Mouse (Mus musculus): ENCODE measurements at regions not wholly inside any gene's neighbourhood (a gene's known extent, or its start where the extent isn't known, plus 50 kb on each side); places are given as distances from the start of the nearest gene placed in this dataset.

DNA sequence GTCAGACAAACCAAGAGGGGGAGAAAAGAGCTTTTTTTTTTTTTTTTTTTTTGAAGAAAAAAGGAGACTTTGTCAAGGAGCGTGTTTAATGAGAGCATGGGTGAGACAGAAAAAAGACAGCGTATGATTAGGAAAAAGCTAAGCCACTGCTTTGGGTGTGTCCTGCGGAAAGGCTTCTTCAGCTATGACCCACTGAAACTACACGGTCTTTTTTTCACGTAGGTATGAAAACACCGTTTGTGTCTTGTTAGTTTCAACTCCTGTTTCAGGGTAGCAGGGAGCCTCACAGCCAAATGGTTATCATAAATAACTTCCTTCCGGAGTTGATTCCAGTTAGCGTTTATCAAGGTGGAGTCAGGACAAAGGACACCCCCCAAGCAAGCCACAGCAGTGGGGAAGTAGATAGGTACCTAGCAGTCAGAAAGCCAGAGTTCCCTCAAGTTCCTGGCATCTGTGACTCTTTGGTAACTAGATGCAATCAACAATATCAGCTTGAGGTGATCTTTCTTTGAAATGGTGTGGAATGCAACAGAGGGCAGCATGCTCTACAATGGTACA is 143.2 kb upstream of the Tent5a start:
- Histone ChIP-seq H3K27me3 (no peaks in the 10 kb centered on the region), H3K4me1 (no peaks in the 10 kb centered on the region), H3K27ac (replicated peaks) (no peak overlapping the region), H3K4me3 (no peak overlapping the region), H3K36me3 (no peaks in the 10 kb centered on the region), H3K9ac (replicated peaks) (no peak overlapping the region), H3K9me3 (no peaks in the 10 kb centered on the region), H3K4me2 (replicated peaks) (no peak overlapping the region)
- no peak for ATAC-seq (replicated peaks)
- WGBS: 88% methylated on average over 8 of the region's 8 CpGs

DNA sequence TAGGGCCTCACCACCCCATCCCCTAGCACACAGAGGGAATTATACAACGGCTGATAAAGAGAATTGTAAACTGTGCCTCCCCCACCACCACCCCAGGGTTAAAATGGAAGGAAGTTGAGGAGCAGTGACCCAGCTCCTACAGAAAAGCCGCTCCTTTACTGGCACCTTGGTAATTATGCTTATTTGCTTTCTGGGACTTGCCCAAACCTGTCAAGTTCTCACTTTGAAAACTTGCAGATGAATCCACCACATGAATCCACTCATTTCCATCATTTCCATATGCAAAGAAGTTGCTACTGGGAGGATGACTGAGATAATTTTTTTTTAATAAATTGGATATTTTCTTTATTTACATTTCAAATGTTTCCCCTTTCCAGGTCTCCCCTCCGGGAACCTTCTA is 142.1 kb upstream of the Tent5a start:
- Histone ChIP-seq H3K27ac (replicated peaks) (no peak overlapping the region), H3K27me3 (no peaks in the 10 kb centered on the region), H3K4me3 (no peak overlapping the region), H3K4me2 (replicated peaks) (no peak overlapping the region), H3K9me3 (no peaks in the 10 kb centered on the region), H3K4me1 (no peaks in the 10 kb centered on the region), H3K36me3 (no peaks in the 10 kb centered on the region), H3K9ac (replicated peaks) (no peak overlapping the region)
- ATAC-seq (replicated peaks): no peak
- 81% methylated on average over 3 of the region's 3 CpGs for WGBS

DNA sequence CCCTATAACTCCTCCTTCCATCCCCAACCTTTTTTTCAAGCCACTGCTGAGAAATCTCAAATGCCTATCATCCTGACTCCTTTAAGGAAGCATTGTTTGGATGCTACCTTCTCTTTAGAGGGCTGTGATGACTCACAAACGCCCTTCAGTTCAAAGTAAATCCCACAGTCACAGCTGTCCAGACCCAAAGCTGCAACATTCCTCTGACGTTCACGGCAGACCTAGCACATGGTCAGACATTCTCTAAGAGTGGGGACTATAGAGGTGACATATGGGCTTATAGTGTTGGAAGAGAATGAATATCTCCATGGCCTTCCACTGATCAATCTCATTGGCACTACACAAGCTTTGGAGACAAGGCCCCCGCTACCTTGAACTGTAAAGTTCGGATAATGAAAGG is 139.5 kb upstream of the Tent5a start:
- WGBS: 92% methylated on average over 5 of the region's 5 CpGs
- no peak overlapping the region for H3K4me2 ChIP-seq (replicated peaks)
- ATAC-seq (replicated peaks): no peak

DNA sequence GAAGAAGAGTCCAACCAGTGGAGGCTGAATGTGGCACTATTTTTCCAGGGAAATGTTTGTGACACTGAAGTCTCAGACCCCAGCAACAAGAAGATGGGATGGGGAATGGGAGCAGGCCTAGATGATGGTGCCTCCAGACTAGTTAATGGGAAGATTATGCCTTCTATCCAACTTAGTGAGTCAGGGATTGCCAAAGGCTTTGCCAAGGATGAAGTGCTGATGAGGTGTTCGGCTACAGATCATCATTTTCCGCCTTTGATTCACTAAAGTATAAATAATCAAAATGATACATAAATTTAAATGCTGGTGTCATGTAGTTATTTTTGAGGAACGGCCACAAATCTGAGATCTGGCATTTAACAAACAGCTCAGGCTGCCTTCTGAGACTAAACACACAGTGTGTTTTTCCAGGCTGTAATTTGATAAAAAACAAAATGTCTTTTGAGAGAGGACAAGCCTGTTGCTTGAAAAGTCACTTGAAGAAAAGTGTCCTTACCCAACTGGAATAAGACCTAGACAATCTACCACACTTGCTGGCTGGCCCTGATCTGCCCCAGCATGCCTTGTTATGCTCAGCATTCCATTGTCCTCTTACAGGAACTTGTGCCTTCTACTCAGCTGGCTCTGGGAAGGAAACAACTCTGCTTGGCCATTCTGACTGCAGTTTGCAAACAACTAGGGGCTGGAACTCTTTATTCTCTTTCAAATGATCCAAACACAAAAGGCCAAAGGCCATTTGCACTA is 132.1 kb upstream of the Tent5a start:
- Histone ChIP-seq H3K36me3 (no peaks in the 10 kb centered on the region), H3K9ac (replicated peaks) (no peak overlapping the region), H3K4me1 (no peaks in the 10 kb centered on the region), H3K9me3 (no peaks in the 10 kb centered on the region), H3K4me3 (no peak overlapping the region), H3K27ac (replicated peaks) (no peak overlapping the region), H3K4me2 (replicated peaks) (no peak overlapping the region), H3K27me3 (no peaks in the 10 kb centered on the region)
- no peak for ATAC-seq (replicated peaks)
- 93% methylated on average over 3 of the region's 3 CpGs for WGBS

More for the DNA sequence above, 139.5 kb upstream of the Tent5a start:
- Histone ChIP-seq H3K4me1 (no peaks in the 10 kb centered on the region), H3K9ac (replicated peaks) (no peak overlapping the region), H3K36me3 (no peaks in the 10 kb centered on the region), H3K4me3 (no peak overlapping the region), H3K27ac (replicated peaks) (no peak overlapping the region), H3K9me3 (no peaks in the 10 kb centered on the region), H3K27me3 (no peaks in the 10 kb centered on the region)

DNA sequence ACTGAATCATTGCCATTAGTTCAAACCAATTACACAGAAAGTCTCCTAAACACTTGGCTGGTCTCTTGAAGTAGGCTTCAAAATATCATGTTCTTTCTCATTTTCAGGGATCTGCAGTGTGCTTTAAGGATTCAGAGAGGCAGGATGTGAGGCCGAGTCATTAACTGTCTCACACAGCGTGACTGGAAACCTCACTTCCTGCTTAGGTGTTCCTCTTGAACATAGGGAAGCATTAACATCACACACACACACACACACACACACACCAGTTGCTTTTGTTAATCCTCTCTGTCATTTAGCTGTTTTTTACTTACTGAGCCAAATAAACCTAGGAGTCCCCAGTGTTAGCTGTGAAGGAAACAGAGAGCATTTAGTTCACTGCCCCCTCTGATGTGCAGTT is 131.2 kb upstream of the Tent5a start:
- no peaks in the 10 kb centered on the region for H3K27me3 ChIP-seq
- H3K4me2 ChIP-seq (replicated peaks): no peak overlapping the region
- 91% methylated on average over 2 of the region's 2 CpGs for WGBS
- no peak overlapping the region for H3K27ac ChIP-seq (replicated peaks)
- no peaks in the 10 kb centered on the region for H3K9me3 ChIP-seq
- ATAC-seq (replicated peaks): no peak
- H3K4me3 ChIP-seq: no peak overlapping the region
- no peaks in the 10 kb centered on the region for H3K36me3 ChIP-seq
- H3K9ac ChIP-seq (replicated peaks): no peak overlapping the region
- no peaks in the 10 kb centered on the region for H3K4me1 ChIP-seq

DNA sequence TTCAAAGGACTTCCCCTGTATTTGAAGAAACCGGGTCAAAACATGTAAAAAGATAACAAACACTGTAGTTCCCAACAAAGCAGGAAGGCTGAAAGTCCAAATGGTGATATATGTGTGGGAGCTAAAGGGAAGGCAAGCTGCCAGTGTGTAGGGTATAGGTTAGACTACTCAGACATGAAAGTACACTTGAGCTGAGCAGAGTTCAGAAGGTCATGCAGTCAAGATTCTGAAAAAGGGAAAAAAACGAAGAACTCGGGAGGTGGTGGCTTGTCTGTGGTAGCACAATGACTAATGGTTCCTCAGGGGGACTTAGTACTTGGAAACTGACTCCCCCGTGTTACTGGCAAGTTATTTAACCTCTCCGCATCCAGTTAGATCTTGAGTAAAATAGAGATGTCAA is 130.3 kb upstream of the Tent5a start:
- no peak overlapping the region for H3K27ac ChIP-seq (replicated peaks)
- H3K4me2 ChIP-seq (replicated peaks): no peak overlapping the region
- H3K4me3 ChIP-seq: no peak overlapping the region
- no peaks in the 10 kb centered on the region for H3K36me3 ChIP-seq
- H3K9ac ChIP-seq (replicated peaks): no peak overlapping the region
- H3K27me3 ChIP-seq: no peaks in the 10 kb centered on the region
- ATAC-seq (replicated peaks): no peak
- H3K9me3 ChIP-seq: no peaks in the 10 kb centered on the region
- H3K4me1 ChIP-seq: no peaks in the 10 kb centered on the region
- WGBS: 81% methylated on average over 5 of the region's 5 CpGs

DNA sequence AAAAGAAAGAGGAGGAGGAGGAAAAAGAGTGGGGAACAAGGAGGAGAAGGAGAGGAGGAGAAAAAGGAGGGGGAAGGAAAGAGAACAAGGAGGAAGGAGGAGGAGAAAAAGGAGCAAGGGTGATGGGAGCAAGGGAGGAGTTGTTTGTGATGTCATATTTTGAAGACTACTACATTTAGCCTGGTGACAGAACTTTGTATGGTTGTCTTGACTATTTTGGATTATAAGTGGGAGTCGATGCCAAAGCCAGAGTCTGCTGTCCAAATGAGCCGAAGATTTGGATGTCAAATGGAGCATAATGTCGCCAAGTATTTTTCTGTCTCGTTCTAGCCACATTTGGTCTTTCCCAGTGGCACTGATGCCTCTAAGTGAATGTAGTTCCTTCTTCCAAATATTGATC is 128.2 kb upstream of the Tent5a start:
- 87% methylated on average over 4 of the region's 4 CpGs for WGBS
- no peaks in the 10 kb centered on the region for H3K9me3 ChIP-seq
- H3K4me1 ChIP-seq: no peaks in the 10 kb centered on the region
- no peak overlapping the region for H3K27ac ChIP-seq (replicated peaks)
- H3K9ac ChIP-seq (replicated peaks): no peak overlapping the region
- ATAC-seq (replicated peaks): no peak
- H3K36me3 ChIP-seq: no peaks in the 10 kb centered on the region
- no peaks in the 10 kb centered on the region for H3K27me3 ChIP-seq
- no peak overlapping the region for H3K4me3 ChIP-seq
- no peak overlapping the region for H3K4me2 ChIP-seq (replicated peaks)

DNA sequence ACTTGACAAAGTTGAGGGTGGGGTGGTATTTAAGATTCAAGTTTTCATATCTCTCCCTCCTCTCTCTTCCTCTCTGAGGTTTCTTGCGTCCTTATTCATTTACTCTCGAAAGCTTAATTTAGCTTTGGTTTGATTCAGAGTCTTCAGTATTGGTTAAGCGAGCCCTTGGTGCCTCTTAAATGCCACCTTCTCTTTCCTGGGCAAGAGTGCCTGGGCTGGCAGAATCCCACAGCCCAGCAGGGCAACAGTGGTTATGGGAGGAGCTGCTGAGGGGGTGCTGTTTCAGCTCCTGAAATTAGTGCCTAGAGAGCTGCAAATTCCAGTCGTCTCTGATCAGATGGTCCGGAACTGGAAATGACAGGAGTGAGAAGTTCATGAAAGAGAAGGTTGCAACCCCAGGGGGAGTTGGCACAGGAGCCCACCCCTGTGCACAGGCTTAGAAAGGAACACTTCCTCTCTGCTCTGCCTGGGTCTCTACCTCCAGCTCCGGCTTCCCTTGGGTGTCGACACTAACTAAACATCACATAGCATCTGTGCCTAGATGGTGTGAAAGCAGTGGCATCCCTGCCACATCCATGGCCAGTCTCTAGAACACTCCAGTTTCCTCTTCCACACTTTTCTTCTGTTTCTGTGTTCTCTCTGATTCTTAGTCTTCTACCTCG is 125.2 kb upstream of the Tent5a start:
- no peak overlapping the region for H3K9ac ChIP-seq (replicated peaks)
- no peaks in the 10 kb centered on the region for H3K36me3 ChIP-seq
- ATAC-seq (replicated peaks): no peak
- H3K4me1 ChIP-seq: no peaks in the 10 kb centered on the region
- 76% methylated on average over 8 of the region's 8 CpGs for WGBS
- H3K9me3 ChIP-seq: no peaks in the 10 kb centered on the region
- no peak overlapping the region for H3K4me2 ChIP-seq (replicated peaks)
- no peak overlapping the region for H3K27ac ChIP-seq (replicated peaks)
- H3K4me3 ChIP-seq: no peak overlapping the region
- H3K27me3 ChIP-seq: no peaks in the 10 kb centered on the region

DNA sequence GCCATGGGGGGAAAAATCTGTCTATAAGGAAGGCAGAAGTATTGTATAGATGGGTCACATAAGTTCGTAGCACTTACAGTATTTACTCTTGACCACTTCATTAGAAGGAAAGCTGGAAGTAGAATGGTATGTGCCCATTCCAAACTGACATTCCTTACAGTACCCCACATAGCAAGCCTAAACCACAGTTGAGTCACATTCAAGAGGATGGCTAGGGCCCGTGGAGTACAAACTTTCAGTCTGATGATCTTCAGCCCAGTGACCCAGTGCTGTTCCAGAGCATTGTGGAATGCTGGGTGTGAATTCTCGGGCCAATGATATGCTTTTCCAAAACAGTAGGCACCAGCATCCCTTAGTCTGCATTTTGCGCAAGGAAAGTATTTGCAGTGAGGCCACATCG is 124.2 kb upstream of the Tent5a start:
- H3K4me2 ChIP-seq (replicated peaks): no peak overlapping the region
- no peak overlapping the region for H3K4me3 ChIP-seq
- H3K27me3 ChIP-seq: no peaks in the 10 kb centered on the region
- H3K9me3 ChIP-seq: no peaks in the 10 kb centered on the region
- no peaks in the 10 kb centered on the region for H3K36me3 ChIP-seq
- H3K27ac ChIP-seq (replicated peaks): no peak overlapping the region
- 90% methylated on average over 5 of the region's 5 CpGs for WGBS
- no peaks in the 10 kb centered on the region for H3K4me1 ChIP-seq
- no peak overlapping the region for H3K9ac ChIP-seq (replicated peaks)
- ATAC-seq (replicated peaks): no peak

DNA sequence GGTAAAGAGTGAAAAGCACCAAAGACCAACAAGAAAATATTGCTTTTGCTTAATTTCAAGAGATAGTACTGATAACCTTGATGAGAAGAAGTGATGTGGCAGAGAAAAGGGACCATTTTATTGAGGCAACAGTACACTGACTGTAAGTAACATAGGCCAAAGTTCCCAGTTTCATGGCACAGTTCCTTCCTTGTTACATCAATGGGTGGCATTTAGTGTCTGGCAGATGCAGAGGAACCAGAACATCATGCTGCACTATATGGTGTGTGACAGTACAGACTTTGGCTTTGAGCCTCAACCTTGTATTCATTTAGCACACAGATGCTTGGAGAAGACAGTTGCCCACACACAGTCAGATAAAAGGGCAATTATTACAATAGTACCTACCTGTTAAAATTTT is 123.7 kb upstream of the Tent5a start:
- no peak for ATAC-seq (replicated peaks)
- H3K36me3 ChIP-seq: no peaks in the 10 kb centered on the region
- no peak overlapping the region for H3K9ac ChIP-seq (replicated peaks)
- H3K4me1 ChIP-seq: no peaks in the 10 kb centered on the region
- no peaks in the 10 kb centered on the region for H3K27me3 ChIP-seq
- H3K9me3 ChIP-seq: no peaks in the 10 kb centered on the region
- H3K27ac ChIP-seq (replicated peaks): no peak overlapping the region
- H3K4me3 ChIP-seq: no peak overlapping the region
- no peak overlapping the region for H3K4me2 ChIP-seq (replicated peaks)

DNA sequence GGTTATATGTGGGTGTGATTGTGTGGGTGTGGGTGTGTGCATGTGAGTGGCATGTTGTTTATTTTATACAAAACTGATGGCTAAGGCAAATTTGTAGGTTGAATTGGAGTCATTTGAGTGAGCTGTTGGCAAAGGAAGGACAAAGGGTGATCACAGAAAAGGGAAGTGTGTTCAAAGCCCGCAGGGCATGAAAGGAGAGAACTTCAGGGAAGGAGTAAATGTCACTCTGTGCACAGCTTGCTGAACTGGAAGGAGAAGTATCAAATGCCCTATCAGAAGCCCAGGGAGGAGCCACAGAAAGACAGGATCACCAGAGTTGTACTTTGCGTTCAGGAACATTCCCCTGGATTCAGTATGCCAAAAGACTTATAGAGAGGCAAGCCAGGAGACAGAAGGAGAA is 122.3 kb upstream of the Tent5a start:
- H3K4me3 ChIP-seq: no peak overlapping the region
- H3K4me1 ChIP-seq: no peaks in the 10 kb centered on the region
- WGBS: 78% methylated on average over 2 of the region's 2 CpGs
- H3K27ac ChIP-seq (replicated peaks): no peak overlapping the region
- no peak overlapping the region for H3K4me2 ChIP-seq (replicated peaks)
- no peak overlapping the region for H3K9ac ChIP-seq (replicated peaks)
- H3K27me3 ChIP-seq: no peaks in the 10 kb centered on the region
- H3K9me3 ChIP-seq: no peaks in the 10 kb centered on the region
- no peak for ATAC-seq (replicated peaks)
- no peaks in the 10 kb centered on the region for H3K36me3 ChIP-seq

DNA sequence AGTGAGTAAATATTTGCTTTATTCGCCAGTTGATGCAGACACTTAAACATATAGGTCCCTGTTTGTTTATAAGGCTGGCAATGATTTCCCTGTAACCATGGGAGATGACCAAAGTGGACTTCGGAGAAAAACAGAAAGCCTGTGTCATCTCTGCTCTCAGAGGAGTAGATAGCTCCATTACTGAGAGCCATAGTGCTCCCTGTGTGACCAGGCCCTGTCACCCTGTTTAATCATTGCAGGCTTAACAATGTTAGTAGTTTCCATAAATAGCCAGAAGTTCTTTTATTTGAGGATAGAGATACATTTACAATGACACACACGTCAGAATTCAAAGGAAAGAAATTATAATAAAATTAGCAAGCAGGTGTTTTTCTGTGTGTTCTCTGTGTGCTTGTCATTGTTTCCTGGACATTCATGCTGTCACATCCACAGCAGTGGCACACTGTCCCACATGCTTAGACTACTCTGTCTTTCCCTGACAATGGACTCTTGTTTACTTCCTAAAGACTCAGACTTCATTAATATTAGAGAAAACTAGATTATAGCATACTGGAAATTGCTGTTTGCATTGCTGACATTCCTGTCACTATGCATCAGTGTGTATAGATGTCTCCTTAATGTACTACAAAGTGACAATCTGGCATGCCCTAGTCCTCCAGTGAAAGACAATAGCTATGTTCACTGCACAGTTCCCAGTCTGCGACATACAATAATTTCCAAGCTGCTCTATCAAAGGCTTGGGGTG is 115.8 kb upstream of the Tent5a start:
- WGBS: 52% methylated on average over 4 of the region's 4 CpGs
- Histone ChIP-seq H3K4me1 (peaks cover 20% of the 10 kb centered on the region; the same call in 1 of the 2 replicates), H3K27me3 (no peaks in the 10 kb centered on the region), H3K9ac (replicated peaks) (no peak overlapping the region), H3K27ac (replicated peaks) (no peak overlapping the region), H3K4me3 (no peak overlapping the region), H3K4me2 (replicated peaks) (no peak overlapping the region), H3K36me3 (no peaks in the 10 kb centered on the region), H3K9me3 (no peaks in the 10 kb centered on the region)
- peak; percentile 41; the same call in 1 of the 2 replicates for ATAC-seq (replicated peaks)
